Mouse (Mus musculus) thymus, adult 18-20 months (tissue): Measurements from ENCODE around the gene Fam102b.

Experiments used
- DNase-seq, 2 experiments: peaks; one replicate each; pipeline ENCODE4 v3.0.0; 2022; ENCODE audit warnings: mixed read lengths in 2 of 2

Fam102b gene

GRCm38 (mm10) chr3:108959680-108960295 lies 67.6 kb downstream of the Fam102b start:
- no peak for DNase-seq

- no peak for DNase-seq
Observed at GRCm38 (mm10) chr3:108957976-108958375, 69.4 kb downstream of the Fam102b start.

GRCm38 (mm10) chr3:108940996-108941395 lies 86.4 kb downstream of the Fam102b start:
- no peak for DNase-seq

GRCm38 (mm10) chr3:108940001-108940633 lies 87.3 kb downstream of the Fam102b start, which contains the start of gene Gm9857:
TSS of gene Gm9857 (minus strand) at chr3:108940445.
- no peak for DNase-seq

- DNase-seq = no peak
Observed at GRCm38 (mm10) chr3:108939573-108939972, 87.8 kb downstream of the Fam102b start, which contains the start of gene Henmt1. TSS of gene Henmt1 (plus strand) at chr3:108939873.

GRCm38 (mm10) chr3:108938691-108939090 lies 88.7 kb downstream of the Fam102b start:
- no peak for DNase-seq

GRCm38 (mm10) chr3:108933557-108933956 lies 93.8 kb downstream of the Fam102b start:
- DNase-seq = no peak

- DNase-seq = no peak
Observed at GRCm38 (mm10) chr3:108926308-108926707, 101.1 kb downstream of the Fam102b start.

- DNase-seq = no peak
Observed at GRCm38 (mm10) chr3:108925677-108926076, 101.7 kb downstream of the Fam102b start.

- DNase-seq = no peak
Observed at GRCm38 (mm10) chr3:108921822-108922221, 105.6 kb downstream of the Fam102b start.
